Mouse (Mus musculus): ENCODE measurements around the gene Pram1.

Pram1 gene

DNA sequence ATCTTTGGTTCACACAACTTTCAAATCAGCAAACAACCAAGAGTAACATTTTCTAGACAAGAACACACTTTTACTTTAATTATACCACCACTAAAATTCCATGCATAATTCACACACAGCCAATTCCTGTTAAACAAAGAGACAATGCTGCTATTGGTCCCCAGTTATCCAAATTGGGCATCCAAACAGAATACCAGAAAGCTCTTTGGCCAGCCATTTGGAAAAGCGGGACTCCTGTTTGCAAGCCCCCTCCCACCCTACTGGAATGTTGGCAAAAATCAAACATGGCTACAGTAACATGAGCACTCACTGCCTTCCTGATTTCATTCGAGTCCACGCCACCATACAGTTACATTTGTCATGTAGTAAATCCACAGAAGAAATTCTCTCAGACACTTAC is 31.8 kb downstream of the Pram1 start:
- no peak for DNase-seq (ENCODE audit: low spot score)

DNA sequence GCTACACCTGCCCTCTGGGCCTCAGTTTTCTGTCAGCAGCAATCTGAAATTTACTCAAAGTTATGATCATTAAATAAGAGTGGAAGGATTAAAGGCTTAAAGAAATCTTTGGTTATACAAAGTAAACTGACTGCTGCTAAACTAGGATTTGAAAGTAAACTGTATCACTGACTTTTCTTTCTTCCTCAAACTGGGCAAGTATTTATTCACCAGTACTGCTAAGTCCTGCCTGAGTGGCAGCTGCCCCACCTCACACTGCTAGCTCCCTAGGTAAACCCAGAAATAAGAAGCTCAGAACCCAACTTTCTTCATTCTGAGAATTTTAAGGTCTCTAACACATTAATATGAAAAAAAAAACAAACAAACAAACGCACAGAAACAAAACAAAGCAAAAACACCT is 36.0 kb downstream of the Pram1 start:
- DNase-seq (ENCODE audit: low spot score), result no peak

DNA sequence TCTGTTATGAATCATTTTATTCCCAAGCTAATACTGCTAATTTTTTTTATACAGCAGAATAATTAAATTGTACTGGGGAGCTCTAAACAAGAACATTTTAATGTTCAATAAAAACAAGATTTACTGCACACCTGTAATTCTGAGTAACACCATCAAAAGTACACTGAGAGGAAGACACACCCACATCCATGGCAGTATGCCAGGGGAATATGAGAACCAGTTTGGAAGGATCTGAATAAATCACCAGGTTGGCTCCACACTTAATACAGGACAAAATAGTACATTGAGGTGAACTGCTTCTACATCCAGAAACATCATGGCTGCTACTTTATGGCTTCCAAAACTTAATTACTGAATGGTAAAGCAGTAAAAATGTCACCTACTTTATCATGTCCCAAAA is 37.6 kb downstream of the Pram1 start:
- no peak for DNase-seq (ENCODE audit: low spot score)

DNA sequence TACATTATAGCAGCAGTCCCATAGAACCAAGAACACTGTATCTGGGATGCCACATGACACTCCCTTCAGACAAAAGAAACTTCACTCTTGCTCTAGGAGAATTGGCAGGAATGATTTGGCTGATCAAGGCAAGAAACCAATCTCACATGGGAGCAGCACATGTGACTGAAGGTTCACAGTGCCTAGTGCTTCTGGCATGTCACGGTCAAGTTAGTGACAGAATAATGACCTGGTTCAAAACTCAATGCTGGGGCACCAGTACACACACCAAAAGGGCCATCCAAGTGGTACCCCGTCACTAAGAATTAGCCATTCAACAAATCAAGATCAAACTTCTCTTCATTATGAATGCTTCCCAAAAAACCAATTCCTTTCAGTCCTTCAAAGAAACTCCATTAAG is 38.2 kb downstream of the Pram1 start:
- no peak for DNase-seq (ENCODE audit: low spot score)

DNA sequence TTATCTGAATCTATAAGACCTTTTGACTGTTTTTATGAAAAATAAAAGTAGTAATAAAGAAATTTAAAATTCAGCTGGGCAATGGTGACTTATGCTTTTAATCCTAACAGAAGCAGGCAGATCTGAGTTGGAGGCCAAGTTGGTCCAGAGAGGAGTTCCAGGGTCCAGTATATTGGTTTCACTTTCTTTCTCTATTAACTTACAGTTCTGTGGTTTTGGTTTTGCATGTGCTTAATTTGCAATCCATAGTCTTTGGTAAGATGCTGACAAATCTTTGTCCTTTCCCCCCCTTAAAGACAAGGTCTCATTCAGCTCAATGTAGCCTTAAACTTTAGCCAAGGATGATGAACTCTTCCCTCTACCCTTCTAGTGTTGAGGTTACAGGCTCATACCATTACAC is 40.9 kb downstream of the Pram1 start:
- DNase-seq (ENCODE audit: low spot score), result no peak

DNA sequence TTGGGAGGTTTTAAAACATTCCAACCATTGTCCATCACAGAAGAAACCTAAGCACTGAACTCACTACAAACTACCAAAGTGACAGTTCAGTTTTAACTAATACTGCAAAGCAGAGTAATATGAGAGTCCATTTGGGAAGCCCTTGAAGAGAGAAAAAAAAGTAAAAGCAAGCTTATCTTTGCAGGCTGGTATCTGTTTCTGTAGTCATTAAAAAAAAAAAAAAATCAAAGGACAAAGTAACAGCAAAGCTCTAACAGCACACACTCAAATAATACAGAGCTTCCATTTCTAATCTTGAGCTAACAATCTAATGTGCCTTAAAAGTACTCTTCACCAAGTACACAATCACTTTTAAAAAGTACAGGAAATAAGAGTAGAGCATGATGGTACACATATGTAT is 43.9 kb downstream of the Pram1 start:
- no peak for DNase-seq (ENCODE audit: low spot score)

DNA sequence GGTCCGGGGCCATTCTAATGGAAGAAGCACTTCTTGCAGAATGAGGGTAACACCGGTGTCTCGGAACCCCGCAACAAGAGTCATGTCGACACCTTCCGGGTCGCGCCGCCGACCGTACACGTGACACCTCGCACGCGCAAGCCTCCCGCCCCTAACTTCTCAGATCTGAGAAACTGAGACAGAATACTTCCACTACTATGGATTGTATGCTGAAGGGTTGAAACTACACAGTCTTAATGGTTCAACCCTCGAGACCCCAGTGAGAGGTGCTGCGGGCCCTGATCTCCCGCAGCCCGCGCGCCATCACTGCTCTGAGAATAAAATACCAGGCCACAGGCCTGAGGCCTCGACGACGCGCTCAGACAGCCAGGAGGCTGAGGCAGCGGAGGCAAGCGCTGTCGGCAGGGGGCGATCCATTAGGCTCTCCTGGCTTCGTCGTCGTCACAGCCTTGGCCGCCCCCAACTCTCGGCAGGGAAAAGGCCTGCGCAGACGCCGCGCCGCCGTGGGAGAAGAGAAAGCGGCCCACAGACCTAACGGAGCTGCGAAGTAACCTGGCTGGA is 46.9 kb downstream of the Pram1 start:
- peak; percentile 66 for DNase-seq (ENCODE audit: low spot score)

DNA sequence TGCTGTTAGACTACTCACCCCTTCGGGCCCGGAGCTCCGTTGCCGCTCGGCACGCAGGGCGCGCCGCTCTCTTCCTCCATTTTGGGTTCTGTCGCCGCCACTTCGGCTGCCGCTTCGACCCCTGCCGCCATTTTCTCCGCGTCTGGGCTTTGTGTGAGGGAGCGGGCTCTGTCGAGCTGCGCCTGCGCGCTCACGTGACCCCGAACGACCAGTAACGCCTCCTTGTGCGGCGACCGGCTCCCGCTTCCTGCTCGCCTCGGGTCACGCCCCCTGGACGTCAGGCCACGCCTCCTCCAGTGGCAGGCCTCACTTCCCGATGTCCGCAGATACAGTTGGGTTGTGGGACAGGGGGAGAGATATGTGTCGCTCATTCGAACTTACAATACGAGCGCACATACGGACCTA is 47.4 kb downstream of the Pram1 start:
- peak; percentile 93 for DNase-seq (ENCODE audit: low spot score)

DNA sequence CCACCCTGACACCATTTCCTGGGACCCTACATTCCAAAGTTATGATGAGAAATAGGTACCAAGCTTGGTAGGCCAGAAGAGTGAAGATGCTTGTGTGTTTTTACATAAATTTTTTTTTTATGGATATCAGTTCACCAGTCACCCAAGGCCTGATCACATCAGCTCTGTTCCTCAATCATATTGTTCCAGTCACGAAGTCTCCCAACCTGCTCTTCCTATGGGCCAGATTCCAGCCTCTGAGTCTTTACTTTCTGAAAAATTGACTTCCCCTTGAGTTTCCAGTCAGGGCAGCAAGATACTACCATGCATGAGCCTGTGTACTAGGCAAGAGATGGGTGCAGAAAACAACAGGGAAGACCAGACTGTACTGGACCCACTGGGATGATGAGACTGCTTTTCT is 48.9 kb downstream of the Pram1 start, which contains the start of gene Hnrnpm:
TSS of gene Hnrnpm (minus strand) at position 101 of the 400 bp plus-strand sequence.
- no peak for DNase-seq (ENCODE audit: low spot score)
